In genomic region chr9:60756866-60757740, GRCm38 (mm10) we compare ENCODE assay signal across 9 mouse cellular contexts. TPM values are rescaled to one million over a fixed set of nuclear protein-coding genes. Genes with fewer than 3 reads are reported as not detected.
DNase-seq lines count a peak whose midpoint lies in the region; ATAC-seq and TF ChIP-seq lines count a peak whose summit lies in the region.
"Had no signal": no experiment of that assay in that cellular context is flagged by ENCODE, and none has a peak within 500 bp of the region (broad histone marks: within the 10 kb centered on the region; RNA-seq: fewer than 3 reads in every experiment).

No protein-coding gene starts in this region.

- H3K27ac ChIP-seq in kidney, embryonic 16.5 days (ENCODE audit: low read length): peak overlapping the region; percentile 62; the same call in 1 of the 2 replicates
- peak overlapping the region; percentile 89 for H3K27ac ChIP-seq in heart, embryonic 12.5 days (ENCODE audit: poor library complexity, severe bottlenecking)
- peak overlapping the region; percentile 65; the same call in 1 of the 2 replicates for H3K27ac ChIP-seq in lung, embryonic 16.5 days (ENCODE audit: low read length)
- no peak overlapping the region for H3K27ac ChIP-seq in thymus, adult 2 months (ENCODE audit: control insufficient read depth, insufficient read depth, low read length)
- H3K27ac ChIP-seq: hindbrain, embryonic 15.5 days had no signal

- no peak overlapping the region for H3K4me2 ChIP-seq in kidney, embryonic 16.5 days (replicated peaks; ENCODE audit: low read depth, low read length)
- H3K4me2 ChIP-seq in heart, embryonic 12.5 days: peak overlapping the region; percentile 27
- no peak overlapping the region for H3K4me2 ChIP-seq in lung, embryonic 16.5 days (ENCODE audit: low read depth, low read length)
- H3K4me2 ChIP-seq: hindbrain, embryonic 15.5 days had no signal

- DNase-seq in kidney, adult 11 months: no peak
- peak; percentile 57 to 58 for DNase-seq in heart, adult 18-20 months
- no peak for DNase-seq in thymus, adult 2 months
- no peak for DNase-seq in spleen, adult 12 weeks (ENCODE audit: low spot score)

- H3K4me1 ChIP-seq in kidney, embryonic 16.5 days (ENCODE audit: insufficient read depth, low read length): peaks cover 27% of the 10 kb centered on the region
- H3K4me1 ChIP-seq in heart, embryonic 12.5 days (replicated peaks): peaks cover 37% of the 10 kb centered on the region
- peaks cover 21% of the 10 kb centered on the region for H3K4me1 ChIP-seq in lung, embryonic 16.5 days (replicated peaks; ENCODE audit: control insufficient read depth, insufficient read depth, low read length)
- 0 out of 2 replicates have a peak, but pooled peaks cover 2% of the 10 kb centered on the region for H3K4me1 ChIP-seq in thymus, adult 2 months (replicated peaks; ENCODE audit: control insufficient read depth, insufficient read depth, low read length)
- H3K4me1 ChIP-seq: hindbrain, embryonic 15.5 days had no signal

- no peak for TF ChIP-seq CTCF in thymus, adult 2 months (IDR thresholded peaks at IDR 0.05; ENCODE audit: borderline replicate concordance, control insufficient read depth, extremely low read depth, insufficient read depth, low read length, poor library complexity)

- ATAC-seq in kidney, embryonic 16.5 days (ENCODE audit: low FRiP score, low TSS enrichment): 0 out of 2 replicates have a peak, but pooled peaks have one; percentile 46
- peak; percentile 27 for ATAC-seq in heart, embryonic 12.5 days (ENCODE audit: insufficient number of reproducible peaks, low FRiP score)
- peak; percentile 45 for ATAC-seq in lung, embryonic 16.5 days (ENCODE audit: low read depth)
- ATAC-seq: forebrain, embryonic 16.5 days had no signal

- H3K9me3 ChIP-seq in kidney, embryonic 16.5 days (ENCODE audit: low read length): 0 out of 2 replicates have a peak, but pooled peaks cover 3% of the 10 kb centered on the region
- no peaks in the 10 kb centered on the region; the same call in 1 of the 2 replicates for H3K9me3 ChIP-seq in heart, embryonic 12.5 days (replicated peaks)
- H3K9me3 ChIP-seq in lung, embryonic 16.5 days (ENCODE audit: control insufficient read depth, low read length): no peaks in the 10 kb centered on the region
- H3K9me3 ChIP-seq: hindbrain, embryonic 15.5 days had no signal

- H3K9ac ChIP-seq in kidney, embryonic 16.5 days (replicated peaks; ENCODE audit: low read length): no peak overlapping the region
- no peak overlapping the region for H3K9ac ChIP-seq in heart, embryonic 12.5 days
- H3K9ac ChIP-seq in lung, embryonic 16.5 days (ENCODE audit: low read length): no peak overlapping the region
- H3K9ac ChIP-seq: hindbrain, embryonic 15.5 days had no signal

- 72% methylated on average over 15 of the region's 15 CpGs for WGBS in kidney, embryonic 16.5 days
- 53% methylated on average over 15 of the region's 15 CpGs for WGBS in heart, embryonic 12.5 days
- WGBS in lung, embryonic 16.5 days: 40% methylated on average over 15 of the region's 15 CpGs
- 85% methylated on average over 15 of the region's 15 CpGs for WGBS in thymus, adult 2 months

- H3K27me3 ChIP-seq in kidney, embryonic 16.5 days (ENCODE audit: insufficient read depth, low read length): no peaks in the 10 kb centered on the region
- no peaks in the 10 kb centered on the region for H3K27me3 ChIP-seq in heart, embryonic 12.5 days (replicated peaks)
- no peaks in the 10 kb centered on the region for H3K27me3 ChIP-seq in lung, embryonic 16.5 days (ENCODE audit: control insufficient read depth, insufficient read depth, low read depth, low read length)
- no peaks in the 10 kb centered on the region for H3K27me3 ChIP-seq in thymus, adult 2 months (ENCODE audit: control insufficient read depth, insufficient read depth, low read length)
- H3K27me3 ChIP-seq: hindbrain, embryonic 15.5 days had no signal

- H3K4me3 ChIP-seq in kidney, embryonic 16.5 days (ENCODE audit: low read length): no peak overlapping the region
- H3K4me3 ChIP-seq in heart, embryonic 12.5 days: no peak overlapping the region
- no peak overlapping the region for H3K4me3 ChIP-seq in lung, embryonic 16.5 days (ENCODE audit: low read length)
- no peak overlapping the region for H3K4me3 ChIP-seq in thymus, adult 2 months (ENCODE audit: control insufficient read depth, insufficient read depth, low read length)
- H3K4me3 ChIP-seq: hindbrain, embryonic 15.5 days had no signal

- no peaks in the 10 kb centered on the region for H3K36me3 ChIP-seq in kidney, embryonic 16.5 days (ENCODE audit: insufficient read depth, low read length)
- no peaks in the 10 kb centered on the region for H3K36me3 ChIP-seq in heart, embryonic 12.5 days
- no peaks in the 10 kb centered on the region for H3K36me3 ChIP-seq in lung, embryonic 16.5 days (ENCODE audit: control insufficient read depth, insufficient read depth, low read length)
- no peaks in the 10 kb centered on the region for H3K36me3 ChIP-seq in thymus, adult 2 months (ENCODE audit: control insufficient read depth, insufficient read depth, low read length)
- H3K36me3 ChIP-seq: hindbrain, embryonic 15.5 days had no signal

- TF ChIP-seq POLR2A in thymus, adult 2 months (IDR thresholded peaks at IDR 0.05; ENCODE audit: control insufficient read depth, extremely low read depth, insufficient read depth, low read length, poor library complexity): no peak

RNA-seq across cellular contexts. Expression of gene Uaca, which starts 37.2 kb away (rescaled TPM):
- 38.0 and 40.4 TPM in 2 replicates for polyA plus RNA-seq in kidney, embryonic 16.5 days (2015; fragmentation: Nextera tagmentation; extraction: Ambion mirVana)
- total RNA-seq in heart, adult 18-20 months (2021): 10 to 100 TPM; 39.1 to 44.2 TPM
- 38.9 and 39.0 TPM in 2 replicates for polyA plus RNA-seq in heart, embryonic 12.5 days (2016; fragmentation: Nextera tagmentation; extraction: Ambion mirVana)
- polyA plus RNA-seq in lung, embryonic 16.5 days (2015; fragmentation: Nextera tagmentation; extraction: Ambion mirVana): 30.9 and 33.3 TPM in 2 replicates
- polyA plus RNA-seq in thymus, adult 2 months (2012; rRNA removed): 2.3 and 2.9 TPM in 2 replicates

RNA-seq across cellular contexts. Expression of gene Larp6, which starts 44.3 kb away (rescaled TPM):
- 1.6 and 1.7 TPM in 2 replicates for polyA plus RNA-seq in kidney, embryonic 16.5 days (2015; fragmentation: Nextera tagmentation; extraction: Ambion mirVana)
- 1 to 10 TPM; 1.1 to 1.3 TPM for total RNA-seq in heart, adult 18-20 months (2021)
- 0.83 and 0.87 TPM in 2 replicates for polyA plus RNA-seq in heart, embryonic 12.5 days (2016; fragmentation: Nextera tagmentation; extraction: Ambion mirVana)
- polyA plus RNA-seq in lung, embryonic 16.5 days (2015; fragmentation: Nextera tagmentation; extraction: Ambion mirVana): 1.2 and 1.3 TPM in 2 replicates
- 0.92 and 1.4 TPM in 2 replicates for polyA plus RNA-seq in thymus, adult 2 months (2012; rRNA removed)

Comparison
In these comparisons a context has a peak if more than half of its experiments do, and no peak if none do; other contexts are left out.
1. DNase-seq: peak in heart, adult 18-20 months (2 of 2); none in kidney, adult 11 months (single experiment), thymus, adult 2 months (single experiment) and spleen, adult 12 weeks (single experiment).
2. Peak in every context shown above with its lines, with median percentiles within 50 percentile points of each other: ATAC-seq.